Mouse (Mus musculus) left cerebral cortex, postnatal 14 days (tissue): ENCODE measurements around the gene Zfp408. TPM values are rescaled to one million over a fixed set of nuclear protein-coding genes. Genes with fewer than 3 reads are reported as not detected.
"Not testable (repeated sequence)": the region's sequence is repeated elsewhere in the genome, so short reads cannot be mapped to it uniquely, and the experiment has no call there.

Experiments
- DNase-seq, 2 experiments: peaks; one replicate each; pipeline ENCODE4 v3.0.0; 2021 to 2022; ENCODE audit warnings: low spot score in 2 of 2, mixed read lengths in 1 of 2
- intact Hi-C: fragments of 180-260 bp; cut with DNase I; formaldehyde crosslinking; loops from one replicate; pipeline ENCODE4 v1.15.1; 2025
- total RNA-seq, 2 experiments: library from RNA; stranded (reverse); gene quantifications; 2 replicates each; pipeline ENCODE4 v1.2.3; 2021

Gene Zfp408
- total RNA-seq, 2 experiments from 2014 or later, result 11.1 to 13.3 TPM

DNA sequence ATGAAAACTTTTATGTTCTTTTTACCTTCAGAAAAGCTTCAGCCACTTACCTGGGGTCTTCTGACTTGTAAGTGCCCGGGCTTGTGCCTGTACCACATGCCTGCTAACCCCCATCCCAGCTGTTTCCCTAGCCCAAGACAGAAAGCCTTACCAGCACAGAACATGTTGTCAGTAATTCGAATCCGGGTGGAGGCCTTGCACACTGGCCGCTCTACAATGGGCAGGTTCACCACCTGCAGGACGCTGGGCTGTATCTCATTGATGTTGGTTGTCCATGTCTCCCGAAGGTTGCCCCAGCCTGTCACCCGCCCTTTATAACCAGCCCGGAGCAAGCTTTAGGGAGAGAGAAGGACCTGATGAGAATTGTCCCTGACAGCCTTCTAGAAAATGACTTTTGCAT, 21.4 kb downstream of the Zfp408 start:
- no peak for DNase-seq
- intact Hi-C loops, result no loop called here

DNA sequence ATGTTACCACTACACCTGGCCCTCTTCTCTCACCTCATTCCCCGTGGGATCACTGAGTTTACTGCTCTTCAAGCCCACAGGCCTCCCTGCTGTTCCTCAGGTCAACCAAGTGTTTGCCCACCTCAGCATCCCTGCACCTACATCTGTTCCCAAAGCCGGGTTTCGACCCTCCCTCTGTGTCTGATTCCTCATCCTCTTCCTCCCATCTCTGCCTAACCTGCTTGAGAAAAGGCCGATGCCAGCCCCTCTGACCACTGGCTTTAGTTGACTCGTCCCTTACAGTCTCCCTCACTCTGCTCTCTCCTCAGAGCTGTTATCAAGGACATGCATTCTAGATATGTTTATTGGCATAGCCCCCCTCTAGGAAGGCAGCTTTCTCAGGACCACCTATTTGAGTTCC, 22.1 kb downstream of the Zfp408 start:
- intact Hi-C loops, result no loop called here

DNA sequence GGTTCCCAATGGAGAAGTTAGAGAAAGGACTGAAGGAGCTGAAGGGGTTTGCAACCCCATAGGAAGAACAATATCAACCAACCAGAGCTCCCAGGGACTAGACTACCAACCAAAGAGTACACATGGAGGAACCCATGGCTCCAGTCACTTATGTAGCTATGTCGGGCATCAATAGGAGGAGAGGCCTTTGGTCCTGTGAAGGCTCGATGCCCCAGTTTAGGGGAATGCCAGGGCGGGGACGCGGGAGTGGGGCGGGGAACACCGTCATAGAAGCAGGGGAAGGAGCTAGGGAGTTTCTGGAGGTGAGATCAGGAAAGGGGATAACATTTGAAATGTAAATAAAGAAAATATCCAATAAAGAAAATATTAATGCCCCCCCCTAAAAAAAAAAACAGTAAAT, 26.2 kb downstream of the Zfp408 start:
- intact Hi-C loops, DNase-seq: not testable (repeated sequence)

More for the DNA sequence above, 22.1 kb downstream of the Zfp408 start:
- no peak for DNase-seq

DNA sequence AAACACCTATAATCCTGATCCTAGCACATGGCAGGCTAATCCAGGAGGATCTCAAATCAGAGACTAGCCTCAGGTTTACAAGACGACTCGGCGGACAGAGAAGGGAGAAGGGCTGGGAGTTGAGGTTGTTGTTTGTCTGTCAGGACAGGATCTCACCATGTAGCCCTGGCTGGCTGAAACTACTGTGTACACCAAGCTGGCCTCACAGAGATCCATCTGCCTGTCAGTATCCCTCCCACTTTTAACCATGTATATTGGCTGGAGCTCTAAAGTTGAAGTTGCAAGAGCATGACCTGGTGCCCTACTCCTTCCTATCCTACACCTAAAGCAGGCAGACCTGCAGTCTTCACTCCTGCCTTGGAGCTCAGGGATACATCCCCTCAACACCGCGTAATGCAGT, 27.2 kb downstream of the Zfp408 start:
- no peak for DNase-seq
- intact Hi-C loops, result no loop called here

- intact Hi-C loops, result not testable (repeated sequence)
Observed at GRCm38 (mm10) chr2:91609370-91609769, 40.2 kb downstream of the Zfp408 start.

GRCm38 (mm10) chr2:91602389-91602788, 47.2 kb downstream of the Zfp408 start:
- intact Hi-C loops, result loop anchor here (5.0 kb wide), 1 partner anchor 35 kb away; no protein-coding TSS in a partner anchor
- no peak for DNase-seq

More at GRCm38 (mm10) chr2:91609370-91609769, 40.2 kb downstream of the Zfp408 start:
- not testable (repeated sequence) for DNase-seq

DNA sequence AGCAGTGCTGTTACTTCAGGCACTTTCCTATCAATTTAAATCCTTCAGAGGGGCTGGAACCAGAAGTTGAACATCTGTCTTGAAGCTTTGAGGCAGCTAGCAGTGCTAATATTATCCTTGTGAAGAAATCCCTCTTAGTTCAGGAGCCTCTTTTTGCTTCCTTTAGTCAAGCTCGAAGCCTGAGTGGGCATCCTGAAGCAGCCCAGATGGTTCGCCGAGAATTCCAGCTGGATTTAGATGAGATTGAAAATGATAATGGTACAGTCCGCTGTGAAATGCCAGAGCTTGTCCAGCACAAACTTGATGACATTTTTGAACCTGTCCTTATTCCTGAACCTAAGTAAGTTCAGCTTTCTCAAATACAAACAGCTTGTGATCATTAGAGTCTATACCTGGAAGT, 49.1 kb downstream of the Zfp408 start:
- intact Hi-C loops, result loop anchor here (5.0 kb wide), 1 partner anchor 33 kb away; no protein-coding TSS in a partner anchor

More for the DNA sequence above, 49.1 kb downstream of the Zfp408 start:
- DNase-seq, result peak; percentile 28 to 50

Other genes with a start within 250 kb of the Zfp408 start
- gene 1110051M20Rik, start 205.1 kb downstream of the Zfp408 start, total RNA-seq, result 10 to 100 TPM; 84.7 to 89.4 TPM
- 10 to 100 TPM; 27.2 to 28.2 TPM for gene Lrp4, start 192.3 kb downstream of the Zfp408 start, total RNA-seq
- 100 to 1,000 TPM; 119 to 124 TPM for gene Ckap5, start 123.0 kb downstream of the Zfp408 start, total RNA-seq
- gene F2, start 13.4 kb downstream of the Zfp408 start, total RNA-seq, result under 1 TPM in 1 of 2 experiments, not detected in 1; 0.18 TPM
- gene Arhgap1, start 69 bp upstream of the Zfp408 start, total RNA-seq, result 10 to 100 TPM; 80.3 to 88.9 TPM
- gene Atg13, start 60.8 kb upstream of the Zfp408 start, total RNA-seq, result 10 to 100 TPM; 73.5 to 74.6 TPM
- gene Harbi1, start 61.1 kb upstream of the Zfp408 start, total RNA-seq, result 1 to 10 TPM; 6.5 to 8.3 TPM
- gene Ambra1, start 80.3 kb upstream of the Zfp408 start, total RNA-seq, result 10 to 100 TPM; 51.9 to 54.3 TPM